Mouse (Mus musculus) embryonic facial prominence, embryonic 12.5 days (tissue): Measurements from ENCODE around the gene Gapdh. TPM values are rescaled to one million over a fixed set of nuclear protein-coding genes. Genes with fewer than 3 reads are reported as not detected.

ENCODE experiments used
- ATAC-seq: fragments of 200-750 bp; cut with Nextera tagmentation; 2 replicates; pipeline ENCODE4 v1.8.0; 2017; ENCODE audit not compliant: insufficient number of reproducible peaks, insufficient read depth, low FRiP score, low TSS enrichment
- H3K27ac ChIP-seq: fragments of 300-500 bp; sonication (generic); 2 replicates; pipeline ENCODE4 v1.5.1; 2016; ENCODE audit warnings: mild to moderate bottlenecking
- H3K27me3 ChIP-seq: fragments of 300-500 bp; sonication (generic); 2 replicates; pipeline ENCODE4 v1.6.1; 2016; ENCODE audit warnings: mild to moderate bottlenecking, moderate library complexity
- H3K36me3 ChIP-seq: fragments of 300-500 bp; sonication (generic); 2 replicates; pipeline ENCODE4 v1.6.1; 2016; ENCODE audit warnings: mild to moderate bottlenecking
- H3K4me1 ChIP-seq: fragments of 300-500 bp; sonication (generic); 2 replicates; pipeline ENCODE4 v1.6.1; 2016
- H3K4me2 ChIP-seq: fragments of 300-500 bp; sonication (generic); replicated peaks from 2 replicates; pipeline ENCODE4 v1.6.1; 2016; ENCODE audit warnings: mild to moderate bottlenecking, moderate library complexity
- H3K4me3 ChIP-seq: fragments of 300-500 bp; sonication (generic); 2 replicates; pipeline ENCODE4 v1.5.1; 2016; ENCODE audit warnings: mild to moderate bottlenecking
- H3K9ac ChIP-seq: fragments of 300-500 bp; sonication (generic); 2 replicates; pipeline ENCODE4 v1.6.1; 2016; ENCODE audit warnings: mild to moderate bottlenecking, moderate library complexity
- H3K9me3 ChIP-seq: fragments of 300-500 bp; sonication (generic); 2 replicates; pipeline ENCODE4 v1.6.1; 2016; ENCODE audit warnings: mild to moderate bottlenecking, moderate library complexity
- WGBS: fragments of 180-500 bp; shearing (Covaris S2); methylation state at CpG from one replicate; pipeline ENCODE4 v1.1.7; 2016; 5-methylcytosine and 5-hydroxymethylcytosine counted together
- polyA plus RNA-seq: library from polyadenylated mRNA; unstranded; fragments of >200 nt; fragmentation: Nextera tagmentation; extraction: Ambion mirVana; gene quantifications from 2 replicates; pipeline ENCODE4 v1.2.1, GENCODE M21; 2016

Gene Gapdh
- polyA plus RNA-seq, 1 experiment from 2014 or later: 1,846 TPM

DNA sequence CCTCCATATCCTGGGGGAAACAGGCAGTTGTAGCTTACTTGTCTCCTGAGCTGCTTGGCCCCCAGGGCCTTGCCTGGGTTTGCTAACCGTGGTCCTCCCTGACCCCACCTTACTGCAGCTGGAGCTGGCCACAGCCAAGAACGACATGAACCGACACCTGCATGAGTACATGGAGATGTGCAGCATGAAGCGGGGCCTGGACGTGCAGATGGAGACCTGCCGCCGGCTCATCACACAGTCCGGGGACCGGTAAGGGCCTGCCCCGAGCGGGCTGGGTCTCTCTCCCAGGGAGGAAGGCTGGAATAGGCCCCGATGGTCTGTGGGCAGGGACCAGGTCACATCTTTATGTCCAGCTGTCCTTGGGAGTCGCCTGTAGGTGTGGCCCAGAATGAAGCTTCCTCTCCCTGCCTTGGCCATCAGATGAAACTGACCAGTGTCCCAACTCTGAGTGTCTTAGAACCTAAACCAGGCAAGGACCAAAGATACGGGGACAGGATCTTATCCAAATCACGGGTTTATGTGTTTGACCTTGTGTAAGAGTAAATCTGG, 7.2 kb downstream of the Gapdh start:
- Histone ChIP-seq H3K27me3 (no peaks in the 10 kb centered on the region), H3K4me1 (peaks cover 20% of the 10 kb centered on the region), H3K4me2 (no peak overlapping the region), H3K9ac (no peak overlapping the region), H3K36me3 (peaks cover 53% of the 10 kb centered on the region), H3K9me3 (no peaks in the 10 kb centered on the region), H3K27ac (no peak overlapping the region), H3K4me3 (no peak overlapping the region)
- no peak for ATAC-seq
- WGBS: 84% methylated on average over 15 of the region's 15 CpGs

DNA sequence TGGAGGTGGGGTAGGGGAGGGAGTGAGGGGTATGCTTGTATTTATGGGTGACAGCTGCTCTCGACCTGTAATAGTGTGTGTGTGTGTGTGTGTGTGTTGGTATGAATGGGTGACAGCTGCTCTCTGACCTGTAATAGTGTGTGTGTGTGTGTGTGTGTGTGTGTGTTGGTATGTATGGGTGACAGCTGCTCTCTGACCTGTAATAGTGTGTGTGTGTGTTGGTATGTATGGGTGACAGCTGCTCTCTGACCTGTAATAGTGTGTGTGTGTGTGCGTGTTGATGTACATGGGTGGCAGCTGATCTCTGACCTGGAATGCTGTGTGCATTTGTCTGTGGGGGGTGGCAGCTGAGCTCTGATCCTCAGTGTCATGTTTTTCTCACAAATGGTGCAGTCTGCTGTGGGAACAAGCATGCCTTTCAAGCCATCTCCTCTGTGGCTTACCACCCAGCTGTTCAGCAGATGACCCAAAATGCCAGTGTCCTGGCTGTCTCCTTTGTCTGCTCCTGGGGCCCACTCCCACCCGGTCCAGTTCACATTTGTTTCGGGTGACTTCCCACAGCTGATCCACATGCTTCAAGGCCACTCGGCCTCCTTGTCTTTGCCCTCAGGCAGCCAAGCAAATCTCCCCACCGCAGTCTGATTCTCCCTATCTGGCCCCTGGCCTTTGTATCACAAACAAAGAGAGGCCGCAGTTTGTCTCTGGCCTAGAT, 9.2 kb downstream of the Gapdh start:
- H3K9ac ChIP-seq: no peak overlapping the region
- no peak overlapping the region for H3K4me3 ChIP-seq
- peak overlapping the region; percentile 72 for H3K27ac ChIP-seq
- no peaks in the 10 kb centered on the region for H3K27me3 ChIP-seq
- peaks cover 8% of the 10 kb centered on the region; the same call in 1 of the 2 replicates for H3K4me1 ChIP-seq
- H3K4me2 ChIP-seq: no peak overlapping the region
- peaks cover 62% of the 10 kb centered on the region for H3K36me3 ChIP-seq
- no peak for ATAC-seq
- H3K9me3 ChIP-seq: no peaks in the 10 kb centered on the region
- 47% methylated on average over 7 of the region's 7 CpGs for WGBS

DNA sequence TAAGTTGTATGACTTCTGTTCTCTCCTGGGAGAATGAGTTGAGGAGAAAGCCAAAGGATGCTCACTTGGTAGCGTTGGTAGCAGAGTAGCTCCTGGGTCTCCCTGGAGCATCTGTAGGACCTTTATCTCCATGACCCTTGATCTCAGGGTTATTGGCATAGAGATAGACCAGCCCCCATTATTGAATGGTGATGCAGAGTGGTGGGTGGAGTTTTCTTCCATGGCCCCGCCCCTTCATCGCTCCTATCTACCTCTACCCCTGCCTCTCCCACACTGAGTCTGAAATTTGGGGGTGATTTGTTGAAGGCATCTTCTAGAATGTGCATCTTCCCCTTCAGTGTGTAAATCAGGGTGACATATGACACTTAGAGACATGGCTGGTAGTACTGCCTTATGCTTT, 9.8 kb downstream of the Gapdh start:
- Histone ChIP-seq H3K4me1 (peaks cover 6% of the 10 kb centered on the region; the same call in 1 of the 2 replicates), H3K4me3 (no peak overlapping the region), H3K9ac (no peak overlapping the region), H3K4me2 (no peak overlapping the region), H3K9me3 (no peaks in the 10 kb centered on the region), H3K36me3 (peaks cover 66% of the 10 kb centered on the region), H3K27ac (no peak overlapping the region), H3K27me3 (no peaks in the 10 kb centered on the region)
- no peak for ATAC-seq
- WGBS: 87% methylated on average over 3 of the region's 3 CpGs

DNA sequence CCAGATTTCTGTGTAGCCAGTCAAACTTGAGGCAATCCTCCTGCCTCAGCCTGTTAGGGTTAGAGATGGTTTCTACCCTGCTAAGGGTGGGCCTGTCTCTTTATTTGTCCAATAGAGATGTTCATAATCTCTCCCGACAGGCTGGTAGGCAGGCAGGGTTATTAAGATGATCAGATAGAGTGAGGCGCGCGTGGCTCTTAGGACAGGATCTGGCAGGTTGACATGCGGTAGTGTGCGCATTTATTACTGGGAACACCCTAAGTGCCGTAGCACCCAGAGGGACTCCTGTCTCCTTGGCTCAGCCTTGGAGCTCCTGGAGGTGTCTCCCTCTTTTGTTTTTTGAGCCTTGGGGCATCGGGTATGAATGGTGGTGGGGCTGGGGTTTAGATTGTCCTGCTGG, 11.0 kb downstream of the Gapdh start:
- Histone ChIP-seq H3K27me3 (no peaks in the 10 kb centered on the region), H3K36me3 (peaks cover 59% of the 10 kb centered on the region), H3K9me3 (no peaks in the 10 kb centered on the region), H3K4me2 (no peak overlapping the region), H3K4me1 (no peaks in the 10 kb centered on the region), H3K27ac (no peak overlapping the region), H3K4me3 (no peak overlapping the region), H3K9ac (no peak overlapping the region)
- 89% methylated on average over 8 of the region's 8 CpGs for WGBS
- no peak for ATAC-seq

DNA sequence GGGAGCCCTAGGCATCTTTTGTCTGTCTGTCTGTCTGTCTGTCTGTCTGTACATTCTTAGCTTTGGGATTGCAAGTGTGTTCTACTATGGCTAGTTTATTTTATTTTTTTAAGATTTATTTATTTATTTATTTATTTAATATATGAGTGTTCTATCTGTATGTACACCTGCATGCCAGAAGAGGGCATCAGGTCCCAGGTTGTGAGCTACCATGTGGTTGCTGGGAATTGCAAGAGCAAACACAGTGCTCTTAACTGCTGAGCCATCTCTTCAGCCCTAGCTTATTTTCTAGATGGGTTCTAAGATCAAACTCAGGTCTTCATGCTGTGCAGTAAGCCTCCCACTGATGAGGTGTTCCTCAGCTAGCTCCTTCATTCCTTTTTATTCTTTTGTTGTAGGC, 11.7 kb downstream of the Gapdh start:
- peaks cover 55% of the 10 kb centered on the region for H3K36me3 ChIP-seq
- H3K4me3 ChIP-seq: no peak overlapping the region
- no peak overlapping the region for H3K27ac ChIP-seq
- H3K9me3 ChIP-seq: no peaks in the 10 kb centered on the region
- H3K9ac ChIP-seq: no peak overlapping the region
- no peak overlapping the region for H3K4me2 ChIP-seq
- H3K27me3 ChIP-seq: no peaks in the 10 kb centered on the region
- ATAC-seq: no peak
- H3K4me1 ChIP-seq: no peaks in the 10 kb centered on the region

DNA sequence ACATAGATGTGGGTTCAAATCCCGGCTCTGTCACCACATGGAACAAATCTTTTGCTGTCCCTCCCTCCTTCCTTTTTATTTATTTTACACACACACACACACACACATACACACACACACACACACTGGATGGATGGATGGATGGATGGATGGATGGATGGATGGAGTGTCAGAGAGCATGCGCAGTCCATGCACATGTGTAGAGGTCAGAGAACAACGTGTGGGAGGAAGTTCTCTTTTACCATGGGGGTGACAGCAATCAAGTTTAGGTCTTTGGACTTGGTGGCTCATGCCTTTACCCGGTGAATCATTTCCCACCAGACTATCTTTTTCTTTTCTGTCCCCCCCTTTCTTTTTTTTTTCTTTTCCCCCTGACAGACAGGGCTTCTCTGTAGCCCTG, 12.6 kb downstream of the Gapdh start:
- H3K36me3 ChIP-seq: peaks cover 49% of the 10 kb centered on the region
- no peaks in the 10 kb centered on the region for H3K9me3 ChIP-seq
- no peak for ATAC-seq

DNA sequence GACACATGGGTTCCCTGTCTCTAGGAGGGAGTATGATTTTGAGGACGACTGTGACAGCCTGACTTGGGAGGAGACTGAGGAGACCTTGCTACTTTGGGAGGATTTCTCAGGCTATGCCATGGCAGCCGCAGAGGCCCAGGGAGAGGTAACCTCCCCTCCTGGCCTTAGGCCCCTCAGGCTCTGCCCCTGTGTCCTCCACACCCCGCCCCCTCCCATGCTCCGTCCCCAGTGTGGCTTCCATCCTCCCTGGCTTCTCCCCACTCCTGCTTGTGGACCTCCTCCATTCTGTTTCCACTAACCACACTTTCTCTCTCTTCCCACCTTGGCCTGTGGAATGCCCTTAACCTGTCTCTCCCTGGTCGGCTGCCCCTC, 13.3 kb downstream of the Gapdh start:
- Histone ChIP-seq H3K4me1 (peaks cover 4% of the 10 kb centered on the region), H3K4me3 (no peak overlapping the region), H3K27me3 (no peaks in the 10 kb centered on the region), H3K27ac (no peak overlapping the region), H3K9ac (no peak overlapping the region), H3K4me2 (no peak overlapping the region), H3K9me3 (no peaks in the 10 kb centered on the region), H3K36me3 (peaks cover 45% of the 10 kb centered on the region)
- 73% methylated on average over 5 of the region's 5 CpGs for WGBS
- no peak for ATAC-seq

More for the DNA sequence above, 12.6 kb downstream of the Gapdh start:
- Histone ChIP-seq H3K4me2 (no peak overlapping the region), H3K27ac (no peak overlapping the region), H3K4me1 (no peaks in the 10 kb centered on the region; the same call in 1 of the 2 replicates), H3K4me3 (no peak overlapping the region), H3K9ac (no peak overlapping the region), H3K27me3 (no peaks in the 10 kb centered on the region)
- WGBS: 91% methylated on average over 4 of the region's 4 CpGs

DNA sequence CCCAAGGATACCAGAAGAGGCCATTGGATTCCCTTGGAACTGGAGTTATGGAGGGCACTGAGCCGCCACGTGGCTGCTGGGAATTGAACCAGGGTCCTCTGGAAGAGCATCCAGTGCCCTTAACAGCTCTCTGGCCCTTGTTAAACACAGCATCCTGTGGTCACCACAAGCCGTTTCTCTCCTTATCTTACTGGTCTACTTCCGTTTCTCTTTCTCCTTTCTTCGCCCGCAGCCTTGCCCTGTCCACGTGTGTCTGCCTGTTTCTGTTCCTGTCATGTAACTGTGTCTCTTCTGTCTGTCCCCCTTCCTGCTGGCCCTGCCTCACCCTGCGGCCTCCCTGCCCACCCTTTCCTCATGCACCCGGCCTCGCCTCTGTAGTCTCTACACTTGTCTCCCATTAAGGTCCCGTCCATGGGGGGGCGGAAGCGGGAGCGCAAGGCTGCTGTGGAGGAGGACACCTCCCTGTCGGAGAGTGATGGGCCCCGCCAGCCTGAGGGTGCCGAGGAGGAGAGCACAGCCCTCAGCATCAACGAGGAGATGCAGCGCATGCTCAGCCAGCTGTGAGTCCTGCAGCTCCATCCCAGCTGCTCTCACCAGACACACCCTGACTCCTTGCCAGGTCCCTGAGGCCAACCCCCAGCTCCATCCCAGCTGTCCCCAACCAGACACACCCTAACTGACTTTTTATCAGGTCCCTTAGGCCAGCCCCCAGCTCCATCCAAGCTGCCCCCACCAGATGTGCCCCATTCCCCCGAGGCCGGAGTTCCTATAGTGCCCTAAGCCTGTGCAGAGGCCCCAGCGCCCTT, 13.9 kb downstream of the Gapdh start:
- Histone ChIP-seq H3K4me1 (peaks cover 7% of the 10 kb centered on the region), H3K36me3 (peaks cover 41% of the 10 kb centered on the region), H3K9ac (no peak overlapping the region), H3K27me3 (no peaks in the 10 kb centered on the region), H3K4me3 (no peak overlapping the region), H3K9me3 (no peaks in the 10 kb centered on the region), H3K27ac (no peak overlapping the region), H3K4me2 (no peak overlapping the region)
- WGBS: 85% methylated on average over 22 of the region's 22 CpGs
- no peak for ATAC-seq

DNA sequence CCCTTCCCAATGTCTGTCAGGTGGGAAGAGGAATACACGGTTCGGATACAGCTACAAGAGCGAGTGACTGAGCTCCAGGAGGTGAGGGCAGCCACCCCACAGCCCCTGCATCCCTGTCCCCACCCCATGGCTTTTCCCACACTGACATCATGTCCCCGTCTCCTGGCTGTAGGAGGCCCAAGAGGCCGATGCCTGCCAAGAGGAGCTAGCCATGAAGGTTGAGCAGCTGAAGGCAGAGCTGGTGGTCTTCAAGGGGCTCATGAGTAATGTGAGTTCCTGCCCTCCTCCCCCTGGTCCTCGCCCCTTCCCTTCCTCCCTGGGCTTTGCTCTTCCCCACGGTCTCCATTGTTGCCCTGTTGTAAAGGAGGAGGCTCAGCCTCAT, 16.7 kb downstream of the Gapdh start:
- Histone ChIP-seq H3K4me2 (no peak overlapping the region), H3K9ac (no peak overlapping the region), H3K36me3 (peaks cover 34% of the 10 kb centered on the region), H3K4me1 (peaks cover 29% of the 10 kb centered on the region), H3K9me3 (no peaks in the 10 kb centered on the region), H3K27me3 (no peaks in the 10 kb centered on the region), H3K27ac (no peak overlapping the region), H3K4me3 (no peak overlapping the region)
- no peak for ATAC-seq
- 77% methylated on average over 7 of the region's 7 CpGs for WGBS

DNA sequence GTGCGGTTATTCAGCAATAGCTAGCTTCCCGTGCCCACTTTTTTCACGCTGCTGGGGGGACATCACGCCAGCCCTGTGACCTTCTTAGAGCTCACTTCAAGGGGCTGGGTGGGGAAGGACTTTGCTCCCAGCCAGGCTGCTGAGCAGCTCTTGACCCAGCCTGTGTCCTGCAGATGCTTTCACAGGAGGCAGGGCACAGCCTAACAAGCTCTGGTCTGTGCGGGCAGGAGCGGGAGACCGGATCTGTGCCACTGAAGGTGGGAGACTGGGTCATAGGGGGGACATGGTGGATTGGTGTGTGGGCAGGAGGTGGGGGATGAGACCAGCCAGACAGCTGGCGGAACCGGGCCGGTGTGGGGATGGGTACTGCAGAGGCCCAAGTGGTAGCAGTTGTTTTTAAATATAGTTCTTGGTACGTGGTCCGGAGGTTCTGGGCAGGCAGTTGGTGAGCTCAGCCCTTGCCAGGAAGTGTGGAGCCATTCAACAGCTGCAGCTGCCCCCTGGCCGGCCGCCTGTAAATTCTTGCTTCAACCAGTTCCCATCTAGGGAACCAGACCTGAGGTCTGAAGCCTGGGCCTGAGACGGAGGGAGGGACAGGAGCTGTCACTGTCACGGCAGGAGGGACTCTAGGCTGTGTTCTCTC, 17.2 kb downstream of the Gapdh start:
- ATAC-seq: no peak
- no peak overlapping the region; the same call in 1 of the 2 replicates for H3K9ac ChIP-seq
- peaks cover 37% of the 10 kb centered on the region for H3K36me3 ChIP-seq
- WGBS: 81% methylated on average over 16 of the region's 16 CpGs
- H3K4me2 ChIP-seq: no peak overlapping the region
- H3K4me3 ChIP-seq: 0 out of 2 replicates have a peak overlapping the region, but pooled peaks have one; percentile 0
- peaks cover 34% of the 10 kb centered on the region for H3K4me1 ChIP-seq
- H3K27ac ChIP-seq: peak overlapping the region; percentile 63; the same call in 1 of the 2 replicates
- no peaks in the 10 kb centered on the region for H3K9me3 ChIP-seq
- no peaks in the 10 kb centered on the region for H3K27me3 ChIP-seq

DNA sequence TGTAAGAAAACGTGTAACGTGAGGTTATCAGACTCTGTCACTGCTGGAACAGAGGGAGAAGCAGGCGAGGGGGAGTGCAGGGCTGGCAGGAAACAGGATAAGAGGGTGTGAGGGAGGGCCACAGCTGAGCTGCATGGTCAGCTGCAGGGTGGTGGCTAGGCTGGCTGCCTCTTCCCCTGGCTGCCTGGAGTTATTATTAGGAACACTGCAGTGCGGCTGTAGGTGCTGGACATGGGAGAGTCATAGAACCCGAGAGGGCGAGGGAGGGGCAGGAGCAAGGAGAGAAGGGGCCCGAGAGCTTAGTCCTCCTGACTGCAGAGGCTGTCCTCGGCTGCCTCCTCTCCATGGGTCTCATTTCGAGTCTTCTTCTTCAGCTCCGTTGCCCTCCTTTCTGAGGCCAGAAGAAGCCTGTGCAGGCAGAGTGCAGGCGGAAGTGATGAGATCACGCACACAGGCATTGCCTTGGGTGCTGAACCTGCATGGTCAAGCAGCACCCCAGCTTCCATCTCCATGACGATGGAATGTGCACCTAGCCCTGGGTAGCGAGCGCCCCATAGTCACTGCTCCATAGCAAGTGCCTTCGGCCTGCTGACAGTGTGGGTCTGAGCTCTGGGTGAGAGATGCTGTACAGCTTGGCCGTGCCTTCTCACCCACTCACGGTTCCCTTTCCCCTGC, 17.9 kb downstream of the Gapdh start:
- no peaks in the 10 kb centered on the region for H3K27me3 ChIP-seq
- no peak overlapping the region for H3K4me2 ChIP-seq
- H3K9ac ChIP-seq: 0 out of 2 replicates have a peak overlapping the region, but pooled peaks have one; percentile 19
- peak overlapping the region; percentile 63 for H3K27ac ChIP-seq
- no peaks in the 10 kb centered on the region for H3K9me3 ChIP-seq
- 68% methylated on average over 18 of the region's 18 CpGs for WGBS
- peaks cover 37% of the 10 kb centered on the region for H3K36me3 ChIP-seq
- H3K4me1 ChIP-seq: peaks cover 34% of the 10 kb centered on the region
- H3K4me3 ChIP-seq: 0 out of 2 replicates have a peak overlapping the region, but pooled peaks have one; percentile 0
- no peak for ATAC-seq
